Mouse (Mus musculus) forebrain, embryonic 15.5 days (tissue): Measurements from ENCODE around the gene Arpp21. TPM values are rescaled to one million over a fixed set of nuclear protein-coding genes. Genes with fewer than 3 reads are reported as not detected.

Source experiments
- ATAC-seq: fragments of 200-750 bp; cut with Nextera tagmentation; replicated peaks from 2 replicates; pipeline ENCODE4 v1.8.0; 2017; ENCODE audit warnings: mild to moderate bottlenecking, moderate TSS enrichment, moderate library complexity
- H3K27ac ChIP-seq: fragments of 300-500 bp; sonication (generic); replicated peaks from 2 replicates; pipeline ENCODE4 v1.5.1; 2015; ENCODE audit warnings: mild to moderate bottlenecking, inconsistent platforms
- H3K27me3 ChIP-seq: fragments of 300-500 bp; sonication (generic); 2 replicates; pipeline ENCODE4 v1.6.1; 2015; ENCODE audit warnings: inconsistent platforms
- H3K36me3 ChIP-seq: fragments of 300-500 bp; sonication (generic); 2 replicates; pipeline ENCODE4 v1.6.1; 2015; ENCODE audit warnings: mild to moderate bottlenecking, inconsistent platforms
- H3K4me1 ChIP-seq: fragments of 300-500 bp; sonication (generic); 2 replicates; pipeline ENCODE4 v1.6.1; 2015; ENCODE audit warnings: inconsistent platforms
- H3K4me2 ChIP-seq: fragments of 300-500 bp; sonication (generic); replicated peaks from 2 replicates; pipeline ENCODE4 v1.6.1; 2015; ENCODE audit warnings: mild to moderate bottlenecking, inconsistent platforms
- H3K4me3 ChIP-seq: fragments of 300-500 bp; sonication (generic); 2 replicates; pipeline ENCODE4 v1.5.1; 2015; ENCODE audit warnings: mild to moderate bottlenecking, inconsistent platforms
- H3K9ac ChIP-seq: fragments of 300-500 bp; sonication (generic); replicated peaks from 2 replicates; pipeline ENCODE4 v1.6.1; 2015; ENCODE audit warnings: mild to moderate bottlenecking, inconsistent platforms
- H3K9me3 ChIP-seq: fragments of 300-500 bp; sonication (generic); 2 replicates; pipeline ENCODE4 v1.6.1; 2016; ENCODE audit warnings: inconsistent platforms
- WGBS: fragments of 180-500 bp; shearing (Covaris S2); methylation state at CpG from one replicate; pipeline ENCODE4 v1.1.7; 2015; ENCODE audit warnings: mixed read lengths; 5-methylcytosine and 5-hydroxymethylcytosine counted together
- polyA plus RNA-seq: library from polyadenylated mRNA; unstranded; fragments of >200 nt; fragmentation: Nextera tagmentation; extraction: Ambion mirVana; gene quantifications from 2 replicates; pipeline ENCODE4 v1.2.1, GENCODE M21; 2015

Gene Arpp21
- polyA plus RNA-seq = 71.4 and 76.3 TPM in 2 replicates

DNA sequence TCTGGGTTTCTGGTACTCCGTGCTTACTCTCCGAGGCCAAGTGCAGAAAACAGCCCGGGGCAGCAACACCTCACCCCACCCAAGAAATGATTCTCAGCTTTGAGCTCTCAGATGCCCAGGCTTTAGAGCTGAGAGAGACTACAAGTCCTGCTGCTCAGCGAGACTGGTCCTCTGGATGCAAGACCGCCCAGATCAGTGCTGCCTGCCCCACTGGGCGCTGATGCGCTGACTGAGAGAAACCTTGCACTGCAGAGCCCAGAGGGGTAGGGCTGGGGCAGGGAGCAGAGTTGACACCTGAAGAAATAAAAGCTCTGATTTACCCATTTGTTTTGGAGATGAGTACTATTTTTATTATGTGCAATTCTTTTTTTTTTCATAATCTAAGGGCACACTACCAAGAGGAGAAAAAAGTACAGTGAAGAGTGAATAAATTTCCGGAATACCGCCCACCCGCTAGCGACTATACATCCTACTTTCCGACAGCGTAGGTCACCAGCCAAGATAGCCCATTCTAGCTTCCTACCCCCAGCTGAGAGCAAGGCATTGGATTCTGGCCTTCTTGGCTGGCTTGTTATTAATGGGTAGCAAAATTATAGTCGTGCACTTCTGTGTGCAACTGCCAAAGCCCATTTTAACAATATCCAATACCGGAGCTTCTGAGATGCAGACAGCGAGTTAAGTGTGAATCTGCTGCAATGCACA is at the start of gene Arpp21:
TSS of gene Arpp21 (minus strand) at position 243 of the 702 bp plus-strand sequence.
- ATAC-seq = peak; percentile 78
- Histone ChIP-seq H3K27ac (peak within 1 kb of the TSS; percentile 96), H3K4me2 (peak within 1 kb of the TSS; percentile 92), H3K9ac (peak within 1 kb of the TSS; percentile 97), H3K27me3 (no peaks in the 10 kb centered on the region), H3K36me3 (no peaks in the 10 kb centered on the region), H3K4me3 (peak within 1 kb of the TSS; percentile 69), H3K9me3 (no peaks in the 10 kb centered on the region), H3K4me1 (peaks cover 11% of the 10 kb centered on the region)
- 10% methylated on average over 16 of the region's 16 CpGs for WGBS

DNA sequence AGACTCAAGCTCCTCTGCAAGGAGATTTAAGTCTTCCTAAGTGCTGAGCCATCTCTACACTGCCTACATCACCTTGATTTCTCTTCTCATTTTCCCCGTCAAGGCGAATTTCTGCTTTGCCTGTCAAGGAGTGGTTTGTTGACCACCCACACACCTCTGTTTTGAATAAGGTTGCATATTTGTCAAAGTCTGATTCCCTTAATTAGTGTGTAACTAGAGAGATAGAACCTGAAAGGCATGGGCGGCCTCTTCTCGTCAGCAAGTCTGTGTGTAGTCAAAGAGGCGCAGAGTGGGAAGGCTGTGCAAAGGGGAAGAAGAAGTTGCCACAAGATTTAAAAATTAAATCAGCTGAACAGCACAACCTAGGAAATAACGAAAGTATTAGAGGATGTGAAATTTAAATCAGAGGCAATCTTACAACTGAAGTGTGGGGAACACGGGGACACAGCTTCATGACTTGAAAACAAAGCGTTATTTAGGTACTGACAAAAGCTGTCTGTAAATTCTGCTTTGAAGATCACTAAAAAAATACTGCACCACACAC is 36.8 kb upstream of the Arpp21 start:
- ATAC-seq = no peak
- Histone ChIP-seq H3K27ac (no peak overlapping the region), H3K4me3 (no peak overlapping the region), H3K9me3 (no peaks in the 10 kb centered on the region), H3K36me3 (no peaks in the 10 kb centered on the region), H3K9ac (no peak overlapping the region), H3K27me3 (no peaks in the 10 kb centered on the region), H3K4me2 (no peak overlapping the region), H3K4me1 (no peaks in the 10 kb centered on the region)
- 74% methylated on average over 8 of the region's 8 CpGs for WGBS

DNA sequence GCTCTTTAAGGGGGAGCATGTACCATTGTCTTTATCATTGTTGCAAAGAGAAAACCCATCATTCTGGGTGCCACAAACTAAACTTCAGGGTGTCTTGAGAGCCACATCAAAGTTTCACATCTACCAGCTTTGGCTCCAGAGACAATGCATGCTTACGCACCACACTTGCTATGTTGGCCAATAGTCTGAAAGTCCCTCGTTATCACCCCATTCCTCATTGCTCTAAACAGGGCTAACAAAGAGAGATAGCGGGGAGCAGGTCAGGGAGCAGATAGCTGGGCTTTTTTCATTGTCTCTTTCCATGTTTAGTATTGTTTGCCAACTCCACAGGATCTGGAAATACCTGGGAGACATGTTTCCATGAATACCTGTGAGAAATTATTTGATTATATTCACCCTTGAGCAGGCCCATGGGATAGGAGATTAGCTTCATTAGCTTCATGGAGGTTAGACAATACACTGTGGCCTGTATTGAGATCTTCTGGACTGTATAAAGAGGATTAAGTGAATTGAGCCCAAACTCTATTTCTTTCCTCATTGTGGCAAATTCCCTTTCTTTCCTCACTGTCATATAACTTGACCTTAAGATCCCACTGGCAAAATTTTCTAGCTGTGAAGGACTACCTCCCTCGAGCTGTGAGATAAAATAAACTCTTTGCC is 29.4 kb upstream of the Arpp21 start:
- Histone ChIP-seq H3K4me3 (no peak overlapping the region), H3K27me3 (no peaks in the 10 kb centered on the region), H3K27ac (no peak overlapping the region), H3K36me3 (no peaks in the 10 kb centered on the region), H3K4me1 (peaks cover 7% of the 10 kb centered on the region), H3K9ac (no peak overlapping the region), H3K4me2 (no peak overlapping the region), H3K9me3 (no peaks in the 10 kb centered on the region)
- ATAC-seq = no peak
- 33% methylated on average over 4 of the region's 4 CpGs for WGBS

DNA sequence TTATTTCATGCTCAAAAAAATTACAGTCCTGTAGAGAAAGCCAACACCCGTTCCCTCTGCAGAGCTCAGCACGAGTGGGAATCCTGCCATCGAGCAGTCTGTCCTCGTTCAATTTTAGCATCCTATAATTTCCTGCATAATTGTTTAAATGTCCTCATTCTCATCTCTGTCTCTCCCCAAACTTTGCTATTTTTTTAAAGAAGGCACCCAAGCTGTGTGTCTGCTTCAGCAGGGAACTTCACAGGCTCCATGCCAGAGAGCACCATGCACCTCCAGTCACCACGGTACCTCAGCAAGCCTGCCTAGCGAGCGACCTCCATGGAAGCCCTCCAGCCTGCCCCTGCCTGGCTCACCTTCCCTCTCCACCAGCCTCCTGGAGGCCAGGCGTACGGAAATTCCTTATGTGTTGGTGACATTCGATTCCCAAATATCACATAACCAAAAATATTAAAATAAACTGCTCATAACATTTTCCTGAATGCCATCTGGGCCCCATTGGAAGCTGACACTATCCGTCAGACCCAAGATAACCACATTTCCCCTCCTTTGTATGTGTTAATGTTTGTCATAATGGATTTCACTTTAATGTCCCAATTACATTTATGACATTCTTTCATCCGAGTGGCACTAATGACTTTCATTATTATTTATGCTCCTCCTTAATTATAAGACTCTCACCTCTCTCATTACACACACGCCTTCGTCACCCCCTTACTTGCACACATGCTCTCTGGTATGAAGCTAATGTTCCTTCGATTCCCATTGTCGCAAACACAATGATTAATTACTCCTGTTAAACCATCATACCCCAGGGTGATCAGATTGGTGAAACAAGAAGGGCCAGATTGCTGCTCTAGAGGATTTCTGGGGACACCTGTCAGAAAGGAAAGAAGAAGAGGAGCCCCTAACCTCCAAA is 26.5 kb upstream of the Arpp21 start:
- H3K4me3 ChIP-seq = no peak overlapping the region
- no peaks in the 10 kb centered on the region for H3K9me3 ChIP-seq
- WGBS = 62% methylated on average over 16 of the region's 16 CpGs
- no peaks in the 10 kb centered on the region for H3K36me3 ChIP-seq
- peak overlapping the region; percentile 39; the same call in 1 of the 2 replicates for H3K27ac ChIP-seq
- no peaks in the 10 kb centered on the region for H3K27me3 ChIP-seq
- H3K4me1 ChIP-seq = peaks cover 7% of the 10 kb centered on the region
- H3K4me2 ChIP-seq = no peak overlapping the region
- ATAC-seq = no peak
- H3K9ac ChIP-seq = no peak overlapping the region

DNA sequence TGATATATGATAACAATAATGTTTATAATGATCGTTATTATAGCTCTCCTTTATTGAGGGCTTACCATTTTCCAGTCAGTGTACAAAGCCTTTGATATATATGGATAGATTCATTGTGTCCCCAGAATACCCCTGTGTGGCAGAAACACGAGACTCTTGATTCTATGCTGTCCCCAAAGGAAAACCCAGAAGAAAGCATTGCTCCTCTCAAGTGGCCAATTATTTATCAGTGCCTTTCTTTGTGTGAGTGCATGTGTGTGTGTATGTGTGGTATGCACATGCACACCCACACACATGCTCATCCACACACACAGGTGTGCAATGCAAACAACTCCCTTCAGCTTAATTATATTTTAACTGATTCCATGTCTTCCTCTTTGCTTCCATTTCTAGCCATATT is 25.8 kb upstream of the Arpp21 start:
- no peak overlapping the region for H3K4me2 ChIP-seq
- no peaks in the 10 kb centered on the region for H3K36me3 ChIP-seq
- peak overlapping the region; percentile 2; the same call in 1 of the 2 replicates for H3K27ac ChIP-seq
- no peaks in the 10 kb centered on the region for H3K27me3 ChIP-seq
- 67% methylated on average over 2 of the region's 2 CpGs for WGBS
- peaks cover 7% of the 10 kb centered on the region for H3K4me1 ChIP-seq
- no peaks in the 10 kb centered on the region for H3K9me3 ChIP-seq
- H3K4me3 ChIP-seq = no peak overlapping the region
- no peak for ATAC-seq
- no peak overlapping the region for H3K9ac ChIP-seq

DNA sequence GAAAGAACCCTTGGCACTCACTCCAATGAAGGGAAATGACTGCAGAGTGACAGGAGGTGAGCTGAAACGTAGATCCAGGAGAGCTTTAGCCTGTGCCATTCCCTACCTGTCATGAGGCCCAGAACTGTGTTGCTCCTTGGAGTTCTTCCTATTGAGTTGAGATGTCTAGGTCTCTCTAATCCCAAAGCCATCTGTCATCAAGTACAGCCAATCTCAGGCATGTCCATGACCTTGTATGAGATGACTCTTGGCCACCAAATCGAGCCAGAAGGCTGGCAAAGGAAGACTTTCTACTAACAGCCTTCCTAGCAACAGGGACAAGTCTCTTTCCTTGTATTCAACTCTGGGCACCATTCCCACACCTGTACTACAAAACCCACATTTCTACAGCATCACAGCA is 25.0 kb upstream of the Arpp21 start:
- Histone ChIP-seq H3K9me3 (no peaks in the 10 kb centered on the region), H3K4me1 (peaks cover 7% of the 10 kb centered on the region), H3K9ac (no peak overlapping the region), H3K27me3 (no peaks in the 10 kb centered on the region), H3K36me3 (no peaks in the 10 kb centered on the region), H3K4me2 (no peak overlapping the region), H3K27ac (no peak overlapping the region), H3K4me3 (no peak overlapping the region)
- no peak for ATAC-seq
- WGBS = 74% methylated on average over 2 of the region's 2 CpGs

DNA sequence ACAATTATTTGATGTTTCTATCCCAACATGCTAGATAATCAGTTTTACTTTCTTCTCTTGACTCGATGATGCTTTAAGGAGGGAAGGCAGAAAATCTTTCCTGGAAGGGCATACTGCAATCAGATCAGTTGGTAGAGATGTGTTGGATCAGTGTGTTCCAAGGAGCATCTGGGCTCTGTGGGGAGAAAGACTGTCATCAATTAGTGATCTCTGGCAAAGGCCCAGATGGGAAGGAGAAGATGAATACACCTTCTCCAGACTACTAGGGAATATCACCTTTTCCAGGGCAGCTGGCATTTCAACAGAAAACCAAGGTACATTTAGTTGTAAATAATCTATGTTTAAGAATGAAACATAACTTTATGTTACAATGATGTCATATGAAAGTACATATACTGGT is 22.8 kb upstream of the Arpp21 start:
- Histone ChIP-seq H3K27ac (no peak overlapping the region), H3K27me3 (no peaks in the 10 kb centered on the region), H3K36me3 (no peaks in the 10 kb centered on the region), H3K4me2 (no peak overlapping the region), H3K4me1 (peaks cover 7% of the 10 kb centered on the region), H3K4me3 (no peak overlapping the region), H3K9me3 (no peaks in the 10 kb centered on the region), H3K9ac (no peak overlapping the region)
- no peak for ATAC-seq
- 86% methylated on average over 1 of the region's 1 CpGs for WGBS

DNA sequence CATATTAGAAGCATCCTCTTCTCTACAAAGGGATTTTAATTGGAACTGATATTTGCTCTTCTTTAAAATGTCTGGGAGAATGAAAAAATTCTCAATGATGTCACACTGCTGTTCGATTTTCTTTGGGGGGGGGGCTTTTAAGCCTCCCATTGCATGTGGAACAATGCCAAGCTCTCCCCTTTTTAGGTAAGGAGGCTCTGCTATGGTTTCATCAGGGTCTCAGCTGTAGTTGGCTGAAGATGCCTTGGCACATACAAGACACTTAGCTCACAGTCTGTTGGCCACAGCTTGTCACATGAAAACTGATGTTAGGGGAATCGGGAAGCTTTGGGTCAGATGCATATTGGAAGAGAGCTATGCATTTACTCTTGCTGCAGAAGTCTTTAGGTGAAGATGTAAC is 20.2 kb upstream of the Arpp21 start:
- H3K27me3 ChIP-seq = no peaks in the 10 kb centered on the region
- H3K27ac ChIP-seq = no peak overlapping the region
- H3K9ac ChIP-seq = no peak overlapping the region
- H3K4me1 ChIP-seq = no peaks in the 10 kb centered on the region
- ATAC-seq = no peak
- H3K4me2 ChIP-seq = no peak overlapping the region
- H3K9me3 ChIP-seq = no peaks in the 10 kb centered on the region
- no peak overlapping the region for H3K4me3 ChIP-seq
- H3K36me3 ChIP-seq = no peaks in the 10 kb centered on the region
- 58% methylated on average over 2 of the region's 2 CpGs for WGBS

DNA sequence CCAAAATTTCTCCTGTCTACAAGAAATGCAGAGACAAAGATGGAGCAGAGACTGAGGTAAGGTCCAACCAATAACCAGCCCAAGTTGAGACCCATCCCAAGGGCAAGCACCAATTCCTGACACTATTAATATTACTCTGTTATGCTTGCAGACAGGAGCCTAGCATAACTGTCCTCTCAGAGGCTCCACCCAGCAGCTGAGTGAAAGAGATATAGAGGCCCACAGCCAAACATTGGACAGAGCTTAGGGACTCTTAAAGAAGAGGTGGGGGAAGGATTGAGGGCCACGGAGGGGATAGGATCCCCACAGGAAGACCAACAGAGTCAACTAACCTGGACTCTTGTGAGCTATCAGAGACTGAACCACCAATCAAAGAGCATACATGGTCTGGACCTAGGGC is 18.0 kb upstream of the Arpp21 start:
- Histone ChIP-seq H3K9me3 (no peaks in the 10 kb centered on the region), H3K4me2 (no peak overlapping the region), H3K9ac (no peak overlapping the region), H3K36me3 (no peaks in the 10 kb centered on the region), H3K27me3 (no peaks in the 10 kb centered on the region), H3K27ac (no peak overlapping the region), H3K4me3 (no peak overlapping the region), H3K4me1 (no peaks in the 10 kb centered on the region)
- 90% methylated on average over 1 of the region's 1 CpGs for WGBS
- ATAC-seq = no peak

DNA sequence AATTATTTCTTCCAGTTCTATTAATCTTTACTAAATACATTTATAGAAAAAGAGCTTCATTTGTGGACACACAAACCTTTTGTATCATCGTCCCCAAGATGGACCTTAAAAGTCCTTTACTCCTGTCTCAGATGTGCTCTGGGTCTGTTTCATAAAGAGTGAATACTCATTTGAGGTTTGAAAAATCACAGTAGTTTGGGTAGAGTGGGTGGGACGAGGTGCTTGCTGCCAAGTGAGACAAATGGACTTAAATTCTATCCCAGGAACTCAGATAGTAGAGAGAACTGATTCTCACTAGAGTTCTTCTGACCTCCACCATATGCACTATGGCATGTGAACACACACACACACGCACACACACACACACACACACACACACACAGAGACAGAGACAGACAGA is 16.1 kb upstream of the Arpp21 start:
- H3K4me3 ChIP-seq = no peak overlapping the region
- WGBS = 84% methylated on average over 3 of the region's 3 CpGs

DNA sequence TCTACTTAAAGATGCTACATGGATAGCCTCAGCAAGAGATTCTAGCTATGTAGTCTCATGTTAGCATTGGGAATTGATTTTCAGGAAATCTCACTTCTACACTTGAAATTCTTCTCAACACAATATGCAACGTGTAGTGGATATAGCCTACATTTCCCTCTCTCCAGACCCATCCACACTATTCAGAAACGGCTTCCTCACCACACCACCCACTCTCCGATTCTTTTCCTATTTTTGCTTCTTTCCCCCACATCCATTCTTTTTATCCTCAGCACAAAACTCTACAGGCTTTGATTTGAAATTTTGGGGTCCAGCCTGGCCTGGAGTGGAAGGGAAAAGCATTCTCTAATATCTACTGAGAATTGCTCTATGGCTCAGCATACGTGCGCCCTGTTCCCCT is 15.6 kb upstream of the Arpp21 start:
- Histone ChIP-seq H3K4me3 (no peak overlapping the region), H3K27me3 (no peaks in the 10 kb centered on the region), H3K4me2 (no peak overlapping the region), H3K27ac (no peak overlapping the region), H3K36me3 (no peaks in the 10 kb centered on the region), H3K9ac (no peak overlapping the region), H3K9me3 (no peaks in the 10 kb centered on the region), H3K4me1 (no peaks in the 10 kb centered on the region)
- ATAC-seq = no peak
- 92% methylated on average over 5 of the region's 5 CpGs for WGBS

More for the DNA sequence above, 16.1 kb upstream of the Arpp21 start:
- Histone ChIP-seq H3K4me1 (no peaks in the 10 kb centered on the region), H3K9me3 (no peaks in the 10 kb centered on the region), H3K4me2 (no peak overlapping the region), H3K36me3 (no peaks in the 10 kb centered on the region), H3K27ac (no peak overlapping the region), H3K9ac (no peak overlapping the region), H3K27me3 (no peaks in the 10 kb centered on the region)
- no peak for ATAC-seq

DNA sequence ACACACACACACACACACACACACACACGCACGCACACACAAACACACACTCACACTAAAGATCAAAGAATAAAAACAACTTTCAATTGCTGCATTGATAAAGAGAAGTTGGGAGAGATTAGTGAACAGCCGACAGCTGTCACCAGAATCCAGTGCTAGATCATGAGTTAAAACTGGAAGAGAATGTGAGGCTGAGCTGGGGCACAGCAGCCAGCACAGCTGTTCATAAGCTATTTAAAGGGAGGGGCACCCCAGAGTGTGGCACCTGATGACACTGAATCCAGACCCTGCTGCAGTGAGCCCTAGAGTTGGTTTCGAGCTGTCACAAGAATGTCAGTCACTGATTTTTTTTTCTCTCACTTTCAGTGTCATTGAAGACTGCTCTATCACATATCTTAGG is 14.0 kb upstream of the Arpp21 start:
- no peaks in the 10 kb centered on the region for H3K36me3 ChIP-seq
- no peak overlapping the region for H3K9ac ChIP-seq
- H3K9me3 ChIP-seq = no peaks in the 10 kb centered on the region
- no peak for ATAC-seq
- no peak overlapping the region for H3K27ac ChIP-seq
- 80% methylated on average over 4 of the region's 4 CpGs for WGBS
- no peak overlapping the region for H3K4me3 ChIP-seq
- no peak overlapping the region for H3K4me2 ChIP-seq
- no peaks in the 10 kb centered on the region for H3K4me1 ChIP-seq
- no peaks in the 10 kb centered on the region for H3K27me3 ChIP-seq
